Mouse (Mus musculus): ENCODE results near the gene Mroh7.

GRCm38 (mm10) chr4:106634086-106634479 is 96.6 kb downstream of the Mroh7 start:
- TF ChIP-seq CTCF (IDR thresholded peaks at IDR 0.05; ENCODE audit: insufficient read depth, low read depth, low read length) (no peak), POLR2A (IDR thresholded peaks at IDR 0.05; ENCODE audit: insufficient read depth, low read depth, low read length) (no peak)
